Mouse (Mus musculus): ENCODE data around the gene Pdk4.

GRCm38 (mm10) chr6:5498740-5499139 is 2.6 kb upstream of the Pdk4 start:
- TF ChIP-seq ZC3H11A (IDR thresholded peaks at IDR 0.05; ENCODE audit: borderline replicate concordance, low read depth, low read length) (no peak), HCFC1 (IDR thresholded peaks at IDR 0.05; ENCODE audit: borderline replicate concordance, insufficient read depth, low read length) (no peak), CHD2 (IDR thresholded peaks at IDR 0.05; ENCODE audit: low read depth, low read length) (no peak)
